Mouse (Mus musculus) gastrocnemius, postnatal 4 days (tissue): ENCODE measurements around the gene Olfr340. TPM values are rescaled to one million over a fixed set of nuclear protein-coding genes. Genes with fewer than 3 reads are reported as not detected.
"Not testable (repeated sequence)": the region's sequence is repeated elsewhere in the genome, so short reads cannot be mapped to it uniquely, and the experiment has no call there.

ENCODE experiments used
- DNase-seq, 2 experiments: peaks; one replicate each; pipeline ENCODE4 v3.0.0; 2021 to 2022; ENCODE audit warnings: low spot score in 2 of 2, mixed read lengths in 2 of 2
- long read RNA-seq, 2 experiments: library from polyadenylated mRNA; stranded (forward); transcript quantifications; one replicate each; pipeline ENCODE4 v2.0.0; 2021
- total RNA-seq, 2 experiments: library from RNA; stranded (reverse); gene quantifications; 2 replicates each; pipeline ENCODE4 v1.2.3; 2021

The Olfr340 gene
- not detected for total RNA-seq
- long read RNA-seq, experiment 1: 0 reads
- long read RNA-seq, experiment 2: 0 reads

GRCm38 (mm10) chr2:36452287-36452686 is at the start of gene Olfr340:
TSS of gene Olfr340 (plus strand) at chr2:36452587.
- DNase-seq: no peak

GRCm38 (mm10) chr2:36415174-36415573 is 37.2 kb upstream of the Olfr340 start:
- not testable (repeated sequence) for DNase-seq

DNA sequence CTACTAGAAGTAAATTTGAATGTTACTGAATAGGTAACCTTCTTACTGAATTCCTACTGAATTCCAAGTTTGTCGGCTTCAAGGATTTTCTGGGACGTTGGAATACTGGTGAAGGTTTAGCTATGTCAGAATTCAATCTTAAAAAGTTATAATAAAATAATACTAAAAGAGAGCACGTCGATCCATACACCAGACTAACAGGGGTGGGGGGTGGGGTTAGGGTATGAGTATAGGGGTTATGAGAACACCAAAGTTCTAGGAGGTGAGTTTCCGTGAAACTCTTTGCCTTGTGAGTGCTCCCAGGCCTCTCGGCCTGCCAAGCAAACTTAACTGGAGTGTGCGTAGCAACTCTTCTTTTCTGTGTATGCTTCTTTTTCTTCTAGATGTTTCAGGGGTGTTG is 36.8 kb upstream of the Olfr340 start:
- DNase-seq: not testable (repeated sequence)

DNA sequence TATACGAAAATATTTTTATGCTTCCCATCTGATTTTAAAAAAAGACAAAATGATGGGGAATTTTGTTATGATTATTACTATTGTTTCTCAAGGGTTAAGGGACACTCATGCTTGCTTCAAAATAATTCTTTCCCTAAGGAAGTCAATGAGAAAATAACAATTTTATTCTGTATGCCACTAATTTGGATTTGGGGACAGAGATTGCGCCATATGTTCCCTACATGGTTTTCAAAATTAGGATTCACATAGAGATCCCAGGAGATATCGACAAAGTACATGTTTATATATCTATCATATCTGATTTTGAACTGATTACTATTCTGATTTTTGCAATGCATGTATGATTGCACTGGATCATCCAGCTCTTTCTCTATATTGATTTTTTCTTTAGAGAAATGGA is 33.7 kb upstream of the Olfr340 start, which contains the start of gene Olfr339:
Gene Olfr339, plus strand, starts transcription at position 301 of the 400 bp plus-strand sequence.
- no peak for DNase-seq

- DNase-seq: no peak
Observed at GRCm38 (mm10) chr2:36473634-36474033, 21.2 kb downstream of the Olfr340 start.

GRCm38 (mm10) chr2:36482368-36482767 is 30.0 kb downstream of the Olfr340 start, which contains the start of gene Olfr341:
TSS of gene Olfr341 (minus strand) at chr2:36482468.
- DNase-seq: no peak

Other genes starting within 250 kb of the Olfr340 start
- 1 to 10 TPM; 5.7 to 6.7 TPM for gene Ptgs1, start 222.2 kb upstream of the Olfr340 start, total RNA-seq
- not detected for gene Olfr338, start 79.1 kb upstream of the Olfr340 start, total RNA-seq
- not detected for gene Olfr339, start 33.6 kb upstream of the Olfr340 start, total RNA-seq
- not detected for gene Olfr341, start 29.9 kb downstream of the Olfr340 start, total RNA-seq
- not detected for gene Olfr342, start 72.4 kb downstream of the Olfr340 start, total RNA-seq
- not detected for gene Olfr344, start 114.1 kb downstream of the Olfr340 start, total RNA-seq
- gene Olfr345, start 187.5 kb downstream of the Olfr340 start, total RNA-seq: not detected
- not detected for gene Olfr346, start 233.2 kb downstream of the Olfr340 start, total RNA-seq